Mouse (Mus musculus): ENCODE measurements around the gene Robo1.

GRCm38 (mm10) chr16:72553713-72554112 lies 245.6 kb downstream of the Robo1 start:
- TF ChIP-seq CTCF (conservative IDR thresholded peaks at IDR 0.05; ENCODE audit: insufficient read depth, insufficient read length, low read depth, low read length) (no peak), POLR2A (IDR thresholded peaks at IDR 0.05; ENCODE audit: low read depth, low read length) (no peak)
